Mouse (Mus musculus) layer of hippocampus, postnatal 25 days (tissue): ENCODE results near the gene Inpp5e. TPM values are rescaled to one million over a fixed set of nuclear protein-coding genes. Genes with fewer than 3 reads are reported as not detected.

Experiments used
- DNase-seq, 2 experiments: peaks; one replicate each; pipeline ENCODE4 v3.0.0; 2022; ENCODE audit warnings: mixed read lengths in 2 of 2, low spot score in 1 of 2; ENCODE audit errors: extremely low spot score in 1 of 2
- total RNA-seq, 2 experiments: library from RNA; stranded (reverse); gene quantifications; 2 replicates each; pipeline ENCODE4 v1.2.3; 2021

The Inpp5e gene
- total RNA-seq: 10 to 100 TPM; 21.7 to 24.4 TPM

GRCm38 (mm10) chr2:26408515-26409356 is at the start of gene Inpp5e:
Gene Inpp5e, minus strand, starts transcription at chr2:26409203.
- peak; percentile 100 for DNase-seq

GRCm38 (mm10) chr2:26458402-26459124 is 49.6 kb upstream of the Inpp5e start:
- no peak for DNase-seq

GRCm38 (mm10) chr2:26449121-26450060 is 40.4 kb upstream of the Inpp5e start:
- peak; percentile 71 to 88 for DNase-seq

GRCm38 (mm10) chr2:26447451-26447850 is 38.4 kb upstream of the Inpp5e start:
- no peak for DNase-seq

- no peak for DNase-seq
Measured at GRCm38 (mm10) chr2:26446671-26447070, 37.7 kb upstream of the Inpp5e start.

- DNase-seq: peak; percentile 80 to 94
Measured at GRCm38 (mm10) chr2:26445666-26446445, 36.9 kb upstream of the Inpp5e start.

- peak; percentile 95 for DNase-seq
Measured at GRCm38 (mm10) chr2:26444946-26445665, 36.1 kb upstream of the Inpp5e start, which contains the start of gene Sec16a. Gene Sec16a, minus strand, starts transcription at chr2:26445216.

GRCm38 (mm10) chr2:26444368-26444767 is 35.4 kb upstream of the Inpp5e start:
- no peak for DNase-seq

- no peak for DNase-seq
Measured at GRCm38 (mm10) chr2:26443876-26444275, 34.9 kb upstream of the Inpp5e start.

GRCm38 (mm10) chr2:26442843-26443242 is 33.8 kb upstream of the Inpp5e start:
- DNase-seq: no peak

GRCm38 (mm10) chr2:26441688-26442087 is 32.7 kb upstream of the Inpp5e start:
- no peak for DNase-seq

- no peak for DNase-seq
Measured at GRCm38 (mm10) chr2:26441261-26441660, 32.3 kb upstream of the Inpp5e start.

GRCm38 (mm10) chr2:26439671-26440070 is 30.7 kb upstream of the Inpp5e start:
- no peak for DNase-seq

- DNase-seq: no peak
Measured at GRCm38 (mm10) chr2:26438373-26438772, 29.4 kb upstream of the Inpp5e start.

- DNase-seq: no peak
Measured at GRCm38 (mm10) chr2:26437221-26437620, 28.2 kb upstream of the Inpp5e start.

GRCm38 (mm10) chr2:26434791-26435572 is 26.0 kb upstream of the Inpp5e start:
- no peak for DNase-seq

- no peak for DNase-seq
Measured at GRCm38 (mm10) chr2:26429851-26430250, 20.8 kb upstream of the Inpp5e start.

- no peak for DNase-seq
Measured at GRCm38 (mm10) chr2:26424541-26424940, 15.5 kb upstream of the Inpp5e start.
